Mouse (Mus musculus): ENCODE measurements around the gene Hscb. TPM values are rescaled to one million over a fixed set of nuclear protein-coding genes. Genes with fewer than 3 reads are reported as not detected.

Gene Hscb
- polyA plus RNA-seq, 2 experiments from 2014 or later = 42.4 to 43.5 TPM

DNA sequence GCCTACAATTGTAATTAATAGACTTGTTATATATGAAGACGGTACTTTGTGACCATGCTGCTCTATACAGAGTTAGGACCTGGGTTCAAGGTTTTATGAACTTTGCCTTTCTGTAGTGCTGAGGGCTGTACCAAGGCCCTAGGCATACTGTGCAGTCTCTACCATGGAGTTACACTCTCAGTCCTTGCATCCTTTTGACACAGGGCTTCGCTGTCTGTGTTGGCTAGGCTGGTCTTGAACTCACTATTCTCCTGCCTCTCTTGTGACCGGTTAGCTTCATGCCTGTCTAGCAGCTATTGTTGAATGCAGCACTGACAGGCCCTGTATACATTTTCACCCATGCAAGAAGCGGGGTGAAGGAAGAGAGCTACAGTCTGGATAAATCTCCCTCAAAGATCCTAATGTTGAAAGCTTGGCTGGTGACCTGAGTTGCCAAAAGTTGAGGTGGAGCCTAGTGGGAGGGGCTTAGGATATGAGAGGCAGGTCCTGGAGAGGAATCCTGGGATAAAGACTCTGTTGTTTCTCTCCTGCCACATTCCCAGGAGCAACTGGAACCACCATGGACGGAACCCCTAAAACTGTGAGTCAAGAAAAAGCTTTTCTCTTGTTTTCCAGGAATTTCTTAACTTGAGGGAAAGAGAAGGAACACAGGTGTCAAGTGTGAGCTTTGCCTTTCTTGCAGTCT is 8.4 kb downstream of the Hscb start:
- no peak for ATAC-seq

DNA sequence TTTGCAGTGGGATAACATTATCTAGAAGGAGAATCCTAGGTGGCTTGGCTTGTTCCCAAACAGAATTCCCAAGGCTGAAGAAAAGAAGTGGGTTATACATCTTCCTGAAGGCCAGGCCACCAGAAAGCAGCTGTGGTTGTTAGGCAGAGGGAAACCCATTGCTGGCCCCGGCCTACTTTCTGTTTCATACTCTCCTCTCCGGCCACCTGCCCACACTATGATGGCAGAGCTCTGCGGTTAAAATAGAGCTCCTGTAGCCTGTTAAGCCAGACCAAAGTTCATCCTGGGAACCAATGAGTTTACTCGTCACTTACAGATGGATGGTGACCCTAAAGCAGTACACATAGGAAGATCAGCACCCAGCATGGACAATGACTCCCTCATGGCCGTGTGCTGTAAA is 12.0 kb downstream of the Hscb start:
- ATAC-seq = no peak

DNA sequence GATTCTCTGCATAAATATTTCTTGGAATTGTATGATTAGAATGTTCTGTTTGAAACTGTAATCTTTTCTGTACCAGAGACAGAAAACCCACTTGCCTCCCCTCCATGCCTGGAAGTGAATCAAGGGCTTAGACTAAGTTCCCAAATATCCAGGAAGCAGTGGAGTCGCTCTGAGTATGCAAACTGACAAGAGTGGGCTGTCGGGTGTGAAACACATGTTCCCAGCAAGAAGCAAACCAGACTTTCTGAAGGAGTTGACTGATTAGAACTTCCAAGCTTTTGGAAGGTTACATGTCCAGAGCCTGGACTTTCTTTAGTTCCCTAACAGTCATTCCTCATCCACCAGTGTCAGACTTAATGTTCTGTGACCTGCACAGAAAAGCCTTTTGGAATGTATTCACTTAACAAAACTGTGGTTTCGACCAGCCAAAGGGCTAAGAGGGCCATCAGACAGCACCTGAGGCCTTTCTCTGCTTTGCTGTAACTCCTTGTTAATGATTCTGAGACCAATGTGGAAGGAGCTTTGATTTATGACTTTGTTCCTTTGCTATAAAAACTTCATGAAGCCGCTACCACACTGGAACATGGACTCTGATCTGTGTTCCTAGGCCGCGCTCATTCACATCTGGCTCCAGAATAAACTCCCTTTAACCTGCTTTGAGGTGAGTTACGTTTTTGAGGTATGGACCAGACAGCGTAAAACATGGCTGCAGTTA is 12.6 kb downstream of the Hscb start:
- no peak for ATAC-seq

DNA sequence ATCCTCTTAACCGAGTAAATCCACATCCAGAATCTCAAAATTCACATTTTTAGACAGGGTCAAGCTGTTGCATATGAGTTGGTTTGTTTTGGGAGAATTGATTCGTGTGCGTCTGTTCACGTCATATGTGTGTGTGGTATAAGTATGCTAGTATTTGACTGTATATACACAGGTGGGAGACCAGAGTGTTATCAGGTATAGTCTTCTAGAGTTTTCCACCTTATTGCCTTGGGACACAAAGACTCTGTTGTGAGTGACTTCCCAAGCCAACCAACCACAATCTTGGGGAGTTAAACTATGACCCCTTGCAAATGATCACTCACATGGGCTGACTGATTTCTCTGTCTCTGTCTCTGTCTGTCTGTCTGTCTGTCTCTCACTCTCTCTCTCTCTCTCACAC is 15.2 kb downstream of the Hscb start:
- ATAC-seq = no peak

DNA sequence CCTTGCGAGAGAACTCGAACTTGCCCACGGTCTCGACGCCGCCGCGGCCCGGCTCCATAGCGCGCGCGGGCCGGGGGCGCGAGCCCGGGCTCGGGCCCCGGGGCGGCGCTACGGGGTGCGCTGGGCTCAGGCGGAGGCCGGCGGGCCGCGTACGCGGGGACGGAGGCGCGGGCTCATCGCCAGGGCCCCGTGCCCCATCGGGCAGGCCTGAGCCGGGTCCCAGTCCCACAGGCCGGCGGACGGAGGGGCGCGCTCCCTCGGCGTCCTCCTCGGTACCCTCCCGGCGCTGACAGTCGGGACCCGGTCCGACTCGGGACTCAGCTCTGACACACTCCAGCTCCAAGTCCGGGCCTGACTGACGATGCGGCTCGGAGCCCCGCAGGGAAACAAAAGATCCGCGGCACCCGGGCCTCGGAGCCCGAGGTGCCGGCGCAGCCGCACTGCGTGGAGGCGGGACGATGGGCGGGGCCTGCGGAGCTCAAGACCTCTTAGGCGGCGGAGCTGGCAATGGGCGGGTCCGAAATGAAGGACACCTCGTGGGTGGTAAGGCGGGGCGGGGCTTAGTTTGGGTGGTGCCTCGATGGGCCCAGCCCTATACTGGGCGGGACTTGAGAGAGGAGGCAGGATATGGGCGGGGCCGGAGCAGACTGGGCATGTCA is 29.8 kb downstream of the Hscb start, which contains the start of gene Ulk1:
Gene Ulk1, minus strand, starts transcription at position 431 of the 659 bp plus-strand sequence.
- ATAC-seq = peak; percentile 90

DNA sequence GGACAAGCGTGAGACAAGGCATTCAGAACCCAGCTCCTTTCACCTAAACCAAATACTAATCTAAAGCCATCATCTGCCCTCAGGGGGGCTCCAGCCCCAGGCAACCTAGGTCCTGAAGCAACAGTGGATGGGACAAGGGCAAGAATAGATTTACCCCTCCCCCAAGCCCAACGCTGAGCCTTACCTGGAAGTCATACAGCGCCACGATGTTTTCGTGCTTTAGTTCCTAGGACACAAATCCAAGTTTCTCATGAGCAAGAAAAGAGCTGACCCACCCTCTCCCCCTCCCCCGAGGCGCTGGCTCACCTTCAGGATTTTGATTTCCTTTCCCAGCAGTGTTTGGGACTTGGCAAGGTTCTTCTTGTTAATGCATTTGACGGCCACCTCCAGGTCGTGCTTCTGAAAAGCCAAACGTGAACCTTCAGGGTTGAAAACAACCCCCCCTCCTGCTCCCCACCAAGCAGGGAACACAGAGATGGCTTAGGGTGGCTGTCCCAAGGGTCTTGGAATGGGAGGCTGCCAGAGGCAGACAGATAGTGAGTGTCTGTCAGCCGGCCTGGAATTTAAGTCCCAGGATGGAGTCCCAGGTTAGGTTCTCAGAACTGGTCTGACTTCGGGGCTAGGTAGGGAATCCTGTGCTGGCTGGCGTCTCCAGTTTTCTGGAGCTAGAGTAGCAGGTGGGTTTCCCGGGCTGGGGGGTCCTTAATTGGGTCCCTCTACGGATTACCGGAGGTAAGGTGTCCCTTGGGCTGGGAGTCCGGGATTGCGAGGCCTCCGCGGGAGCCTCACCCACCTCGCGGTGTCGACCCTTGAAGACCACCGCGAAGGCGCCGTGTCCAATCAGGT is 30.5 kb downstream of the Hscb start:
- ATAC-seq = no peak

DNA sequence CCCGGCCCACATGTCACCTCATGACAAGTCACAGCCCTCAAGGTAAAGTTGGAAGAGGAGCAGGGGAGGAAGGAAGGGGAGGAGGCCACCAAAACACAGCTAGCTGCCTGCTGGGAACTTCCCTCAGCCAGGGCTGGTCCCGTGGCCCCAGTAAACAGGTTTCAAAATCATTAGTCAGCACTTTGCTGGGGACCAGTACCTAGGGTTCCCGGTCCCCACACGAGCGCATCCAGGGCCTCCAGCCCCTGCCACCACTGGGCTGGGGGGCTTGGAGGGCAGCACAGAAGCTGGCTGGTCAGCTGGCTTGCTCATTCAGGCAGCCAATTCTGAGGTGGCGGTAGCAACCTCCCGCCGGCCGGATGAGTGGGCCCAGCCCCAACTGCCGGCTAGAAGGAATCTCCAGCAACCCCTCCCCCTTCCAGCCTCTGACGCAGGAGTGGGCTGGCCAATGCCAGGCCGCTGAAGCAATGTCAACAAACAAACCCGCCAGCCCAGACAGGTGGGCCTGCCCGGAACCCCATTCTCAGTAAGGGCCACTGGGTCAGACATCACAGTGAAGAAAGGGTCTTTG is 31.4 kb downstream of the Hscb start:
- peak; percentile 61 for ATAC-seq

DNA sequence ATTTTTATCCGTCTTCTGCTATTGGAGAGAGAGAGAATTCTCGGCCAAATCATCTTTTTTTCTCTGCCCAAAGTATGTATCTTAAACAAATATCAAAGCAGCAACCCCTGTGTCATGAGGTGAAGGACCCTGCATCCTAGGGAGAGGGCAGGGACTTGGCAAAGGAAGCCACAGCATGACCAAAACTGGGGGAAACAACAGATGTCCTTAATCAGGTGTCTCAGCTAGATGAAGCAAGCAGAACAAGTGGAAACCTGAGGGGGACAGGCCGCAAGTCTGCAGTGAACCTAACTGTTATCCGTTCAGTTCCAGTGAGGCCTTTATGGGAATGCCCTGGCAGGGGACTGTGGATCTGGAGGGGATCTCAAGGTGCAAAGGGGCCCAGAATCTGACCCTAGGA is 32.1 kb downstream of the Hscb start:
- ATAC-seq = no peak

DNA sequence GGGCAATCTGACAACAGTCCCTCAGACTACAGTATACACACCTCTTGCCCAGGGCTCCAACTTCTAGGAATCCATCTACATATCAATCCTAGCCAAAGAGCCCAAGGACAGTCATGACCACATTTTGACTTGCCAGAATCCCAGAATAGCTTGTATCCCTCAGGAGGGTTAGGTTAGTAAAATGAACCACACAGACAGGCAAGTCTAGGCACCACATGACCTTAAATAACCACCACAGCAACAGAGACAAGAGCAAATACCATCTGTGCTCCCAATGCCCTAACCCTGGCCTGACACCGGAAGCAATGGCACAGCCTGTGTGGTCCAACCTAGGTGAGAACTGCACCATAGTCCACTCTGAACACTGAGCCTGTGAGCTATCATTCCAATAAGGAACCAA is 32.9 kb downstream of the Hscb start:
- no peak for ATAC-seq

DNA sequence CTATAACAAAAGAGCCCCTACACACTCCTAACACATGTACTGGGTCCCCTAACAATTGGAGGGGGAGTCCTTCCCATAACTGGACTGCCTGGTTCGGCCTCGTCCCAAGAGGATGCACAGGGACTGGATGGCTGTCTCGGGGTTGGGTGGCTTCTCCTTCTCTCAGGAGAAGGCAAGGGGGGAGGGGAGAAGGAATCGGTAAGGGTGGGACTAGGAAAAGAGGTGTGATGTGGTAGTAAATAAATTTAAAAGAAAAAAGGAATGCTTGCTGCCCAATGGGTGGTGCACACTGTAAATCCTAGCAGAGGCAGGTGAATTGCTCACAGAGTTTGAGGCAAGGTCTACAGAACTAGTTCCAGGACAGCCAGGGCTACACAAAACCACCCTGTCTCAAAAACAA is 33.4 kb downstream of the Hscb start:
- no peak for ATAC-seq

DNA sequence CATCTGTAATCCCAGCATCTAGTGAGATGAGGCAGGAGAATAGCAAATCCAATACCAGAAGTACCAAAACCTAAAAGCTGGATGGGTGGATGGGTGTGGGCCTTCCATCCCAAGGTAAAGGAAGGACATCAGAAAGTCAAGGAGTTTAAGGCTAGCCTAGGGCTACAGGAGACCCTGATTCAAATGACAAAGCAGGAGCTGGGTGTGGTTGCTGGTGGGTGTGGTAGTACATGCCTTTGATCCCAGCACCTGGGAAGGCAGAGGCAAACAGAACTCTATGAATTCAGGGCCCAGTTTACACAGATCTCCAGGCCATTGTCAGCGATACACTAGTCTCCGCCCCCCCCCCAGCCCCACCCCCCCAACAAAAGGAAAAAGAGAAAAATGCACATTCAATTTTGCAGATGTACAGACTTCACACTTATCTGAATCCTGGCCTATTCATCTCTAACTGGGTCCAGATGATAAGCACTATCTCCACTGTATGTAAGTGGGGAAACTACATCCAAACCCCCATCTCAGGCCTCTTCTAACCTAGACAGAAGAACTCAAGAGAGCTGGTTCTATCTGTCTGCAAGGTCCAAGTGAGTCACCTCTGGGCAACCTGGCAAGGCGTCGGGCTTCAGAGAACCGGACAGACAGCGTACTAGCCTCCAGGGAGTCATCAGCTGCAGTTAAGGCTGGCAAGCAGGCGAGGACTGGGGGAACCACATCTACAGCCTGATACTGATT is 35.4 kb downstream of the Hscb start:
- no peak for ATAC-seq

DNA sequence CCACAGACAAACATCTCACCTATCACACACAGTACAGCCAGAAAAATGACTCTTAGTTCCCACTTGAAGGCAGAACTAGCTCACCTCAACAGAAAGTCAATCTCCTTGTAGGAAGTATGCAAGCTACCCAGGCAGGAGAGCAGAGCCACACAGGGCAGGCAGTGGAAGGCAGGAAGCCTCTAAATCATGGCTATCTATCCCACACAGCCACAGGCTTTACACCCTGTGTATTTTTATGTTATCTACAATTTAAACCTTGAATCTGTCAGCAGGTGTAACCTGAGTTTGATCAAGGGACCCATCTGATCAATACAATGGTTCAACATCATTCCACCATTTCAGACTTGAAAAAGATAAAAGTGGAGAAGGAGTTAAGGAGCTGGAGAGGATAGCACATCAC is 36.8 kb downstream of the Hscb start:
- ATAC-seq = no peak

DNA sequence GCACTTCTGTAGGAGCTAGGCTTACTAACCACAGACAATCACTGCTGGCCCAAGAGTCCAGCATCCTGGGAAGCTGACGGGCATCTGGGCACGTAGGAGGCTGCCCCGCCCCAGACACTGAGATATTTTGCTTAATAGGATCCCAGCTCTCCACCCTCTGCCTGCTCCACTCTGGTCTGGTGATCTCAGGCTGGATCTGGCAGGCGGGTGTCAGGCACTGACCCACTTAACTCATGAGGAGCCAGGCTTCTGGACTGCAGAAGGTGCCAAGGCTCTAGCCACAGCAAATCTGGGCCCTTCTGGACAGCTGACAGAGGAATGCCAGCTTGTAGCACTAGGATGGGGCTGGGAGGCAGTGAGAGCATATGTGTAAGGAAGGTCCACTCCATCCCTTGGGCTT is 37.4 kb downstream of the Hscb start:
- no peak for ATAC-seq

DNA sequence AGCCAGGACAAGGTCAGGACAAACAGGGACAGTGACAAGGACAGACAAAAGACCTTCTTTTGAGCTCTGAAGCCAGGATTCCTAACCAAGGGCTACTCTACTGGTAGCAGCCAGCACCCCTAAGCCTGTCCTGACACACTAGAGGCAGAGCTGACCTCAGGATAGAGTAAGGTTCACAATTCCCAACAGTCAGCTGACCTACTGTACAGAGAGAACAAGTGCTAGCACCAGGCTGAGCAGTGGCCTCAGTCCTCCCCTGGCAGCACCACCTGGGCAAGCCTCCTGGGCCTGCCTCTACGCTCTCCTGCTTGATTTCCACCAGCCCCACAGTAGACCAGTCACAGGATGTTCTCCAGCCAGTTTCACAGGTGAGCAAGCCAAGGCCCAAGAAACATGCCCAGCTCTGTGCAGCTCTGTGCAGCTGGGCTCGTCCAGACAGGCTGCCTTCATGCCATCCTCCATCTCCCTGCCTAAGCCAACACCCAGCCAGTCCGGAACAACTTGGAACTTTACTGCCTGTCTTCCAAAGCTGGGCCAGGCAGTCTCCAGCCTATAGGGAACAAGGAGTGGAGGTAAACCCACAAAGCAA is 38.4 kb downstream of the Hscb start:
- ATAC-seq = no peak

DNA sequence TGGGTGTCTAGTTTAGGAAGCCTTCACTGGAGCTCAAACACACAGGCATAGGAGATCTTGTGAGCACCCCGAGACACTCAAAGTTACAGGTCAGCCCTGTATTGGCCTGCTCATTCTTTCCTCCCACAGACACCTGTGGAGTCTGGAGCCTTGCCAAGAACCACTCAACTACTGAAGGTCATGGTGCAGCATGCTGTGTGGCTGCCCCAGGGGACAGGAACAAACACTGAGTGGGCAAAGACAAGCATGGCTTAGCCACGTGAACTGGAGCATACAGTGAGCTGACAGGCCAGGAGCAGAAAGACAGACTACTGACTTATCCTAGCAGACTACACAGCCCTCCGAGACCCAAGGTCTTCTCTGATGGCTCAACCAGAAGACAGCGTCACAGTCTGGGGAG is 41.9 kb downstream of the Hscb start:
- no peak for ATAC-seq

DNA sequence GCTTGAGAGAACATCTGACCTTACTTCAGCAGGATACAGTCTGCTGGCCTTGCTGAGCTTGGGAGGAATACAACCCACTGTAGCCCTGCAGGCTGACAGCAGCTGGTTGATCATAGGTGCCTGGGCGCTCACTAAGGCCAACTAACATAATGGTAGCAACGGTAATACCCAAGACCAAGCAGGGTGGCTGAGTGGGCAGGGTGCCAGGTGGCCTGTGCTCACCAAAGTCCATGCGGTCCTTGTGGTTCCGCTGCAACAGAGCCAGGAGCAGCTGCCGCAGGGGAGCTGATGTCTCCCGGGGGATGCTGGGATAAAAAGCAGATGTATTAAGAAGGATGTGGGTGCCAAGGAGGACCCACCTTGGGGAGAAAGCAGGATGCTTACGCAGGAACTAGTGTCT is 45.2 kb downstream of the Hscb start:
- ATAC-seq = no peak

DNA sequence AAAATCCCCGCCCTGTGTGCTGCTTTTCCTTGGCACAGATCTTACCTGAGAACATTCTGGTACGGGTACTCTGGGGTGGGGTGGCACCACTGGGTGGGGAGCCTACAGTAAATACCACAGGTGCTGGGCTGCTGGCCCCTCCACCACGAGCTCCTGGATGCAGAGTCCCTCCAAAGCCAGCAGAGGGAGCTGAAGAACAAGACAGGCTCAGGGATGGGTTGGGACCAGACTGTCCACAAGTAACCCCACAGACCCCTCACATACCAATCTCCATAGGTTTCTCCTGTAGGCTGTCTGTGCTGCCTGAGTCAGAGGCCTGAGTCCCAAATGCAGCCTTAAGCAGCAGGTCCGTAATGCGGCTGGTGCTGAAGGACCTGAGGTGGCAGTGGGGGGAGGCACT is 50.9 kb downstream of the Hscb start:
- peak; percentile 76 for ATAC-seq

DNA sequence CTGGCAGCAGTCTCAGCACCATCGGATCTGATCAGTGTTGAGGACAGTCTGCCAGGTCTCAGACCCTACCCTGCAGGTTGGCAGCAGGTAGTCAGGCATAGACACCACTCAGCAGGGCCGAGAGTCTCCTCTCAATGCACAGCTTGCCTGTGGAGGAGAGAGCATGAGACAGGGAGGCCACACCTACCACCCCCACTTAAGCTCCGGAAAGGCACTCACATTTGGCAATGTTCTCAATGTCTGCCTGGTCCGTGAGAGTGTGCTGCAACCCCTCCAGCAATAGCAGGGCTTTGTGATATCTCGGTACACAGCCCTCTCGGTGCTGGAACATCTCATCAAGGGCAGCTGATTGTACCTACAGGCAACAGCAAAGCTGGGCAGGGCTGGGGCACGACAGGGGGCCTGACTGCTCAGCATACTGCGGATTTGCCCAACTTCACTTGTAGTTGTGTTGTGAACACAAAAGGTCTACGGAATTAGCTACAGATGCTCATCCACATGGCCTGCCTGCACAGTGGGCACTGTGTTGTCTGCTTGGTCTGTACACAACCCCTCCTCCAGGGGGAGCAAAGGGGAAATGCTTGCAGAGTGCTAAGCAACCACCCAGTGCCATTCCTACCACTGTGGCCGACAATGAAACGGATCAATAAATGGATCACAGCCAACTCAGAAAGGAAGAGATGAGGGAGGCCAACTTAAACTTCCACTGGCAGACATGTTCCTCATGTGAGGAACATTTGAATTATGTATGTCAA is 53.3 kb downstream of the Hscb start:
- ATAC-seq = no peak

DNA sequence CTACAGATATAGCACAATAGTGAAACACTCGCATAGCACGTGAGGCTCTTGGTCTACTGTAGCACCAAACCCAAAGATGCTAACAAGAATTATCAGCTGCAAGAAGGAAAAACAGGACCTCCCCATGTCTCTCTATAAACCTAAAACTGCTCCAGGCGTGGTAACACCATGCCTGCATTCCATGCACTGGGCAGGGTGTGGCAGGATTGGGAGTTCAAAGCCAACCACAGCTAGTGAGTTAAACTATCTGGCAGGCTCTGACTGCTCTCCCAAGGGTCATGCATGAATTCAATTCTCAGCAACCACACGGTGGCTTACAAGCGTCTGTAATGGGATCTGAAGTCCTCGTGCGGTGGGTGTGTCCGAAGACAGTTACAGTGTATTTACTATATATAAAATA is 56.4 kb downstream of the Hscb start:
- ATAC-seq = no peak

DNA sequence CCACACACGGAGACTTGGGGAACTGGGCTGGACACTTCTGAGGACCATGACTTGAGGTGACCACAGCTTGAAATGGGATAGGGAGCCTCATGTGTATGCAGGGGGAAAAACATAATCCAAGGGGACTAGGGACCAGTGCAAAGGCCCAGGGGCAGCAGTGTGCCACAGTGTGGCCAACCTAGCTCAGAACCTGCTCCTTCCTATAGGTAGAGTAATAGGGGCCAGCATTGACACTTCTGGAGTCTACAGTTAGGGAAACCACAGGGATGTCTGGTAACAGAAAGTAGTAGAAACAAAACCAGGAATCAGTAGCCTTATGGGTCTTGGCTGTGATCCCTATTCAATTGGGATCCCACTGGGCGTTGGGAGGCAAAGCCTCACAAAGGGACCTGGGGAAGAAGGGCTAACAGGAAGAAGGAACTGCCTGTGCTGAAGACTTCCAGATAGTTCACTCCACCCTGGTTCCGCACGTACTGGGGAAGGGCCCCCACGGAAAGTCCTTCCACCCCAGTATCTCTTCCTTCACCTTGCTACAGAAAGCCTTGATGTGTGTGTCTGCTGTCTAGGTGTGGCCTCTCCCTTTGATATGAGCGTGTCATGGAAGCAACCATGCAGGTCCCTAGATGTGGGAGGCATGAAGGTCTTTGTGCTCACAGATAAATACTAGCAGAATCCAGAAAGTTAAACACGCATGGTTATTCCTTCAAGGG is 57.9 kb downstream of the Hscb start:
- ATAC-seq = no peak
